Mouse (Mus musculus) kidney, adult 9 months (tissue): ENCODE data around the gene Rbm20.
A peak's percentile ranks its signal among the peaks of the same experiment; 100 is the strongest.

Experiments
- DNase-seq: peaks from one replicate; pipeline ENCODE4 v3.0.0; 2022

Rbm20 gene

DNA sequence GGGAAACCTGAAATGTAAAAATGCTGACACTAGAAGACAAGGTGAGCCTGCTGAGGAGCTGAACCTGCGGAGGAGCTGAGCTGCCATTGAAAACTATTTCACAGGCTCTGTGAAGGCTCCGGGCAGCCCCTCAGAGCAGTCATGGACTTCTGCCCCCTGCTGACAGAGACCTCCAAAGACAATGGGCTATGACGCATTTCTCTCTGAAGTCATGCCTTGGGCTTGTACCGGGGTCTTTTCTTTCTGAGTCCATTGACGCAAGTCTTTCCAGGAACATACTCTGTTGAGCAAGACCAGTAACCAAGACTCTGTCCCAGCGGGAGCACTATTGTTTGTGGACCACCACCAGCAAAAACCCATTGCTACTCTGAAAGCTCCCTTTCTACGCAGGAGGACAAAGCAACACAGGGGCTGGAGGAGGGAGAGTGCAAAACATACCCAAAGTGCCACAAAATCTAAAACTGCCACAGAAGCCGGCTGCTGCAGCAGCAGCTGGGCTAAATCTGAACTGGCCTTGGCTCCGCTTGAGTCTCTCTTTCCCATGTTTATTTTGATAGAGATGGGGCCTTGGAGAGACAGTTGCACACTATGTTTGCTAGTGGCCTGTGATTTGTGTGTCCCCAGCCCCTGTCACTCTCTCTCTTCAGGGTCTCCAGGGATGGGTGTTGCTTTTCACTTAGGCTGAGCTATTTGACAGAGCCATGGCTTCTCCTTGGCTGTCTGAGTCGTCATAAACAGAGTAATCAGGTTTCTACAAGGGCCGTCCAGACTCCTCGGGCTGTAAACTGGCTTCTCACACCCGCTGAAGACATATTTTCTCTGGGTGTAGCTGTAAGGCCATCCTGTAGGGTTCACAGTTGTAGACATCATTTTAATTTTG, 144.4 kb downstream of the Rbm20 start:
- DNase-seq: no peak

- DNase-seq: no peak
Measured at GRCm38 (mm10) chr19:53823847-53824246, 146.7 kb downstream of the Rbm20 start.

DNA sequence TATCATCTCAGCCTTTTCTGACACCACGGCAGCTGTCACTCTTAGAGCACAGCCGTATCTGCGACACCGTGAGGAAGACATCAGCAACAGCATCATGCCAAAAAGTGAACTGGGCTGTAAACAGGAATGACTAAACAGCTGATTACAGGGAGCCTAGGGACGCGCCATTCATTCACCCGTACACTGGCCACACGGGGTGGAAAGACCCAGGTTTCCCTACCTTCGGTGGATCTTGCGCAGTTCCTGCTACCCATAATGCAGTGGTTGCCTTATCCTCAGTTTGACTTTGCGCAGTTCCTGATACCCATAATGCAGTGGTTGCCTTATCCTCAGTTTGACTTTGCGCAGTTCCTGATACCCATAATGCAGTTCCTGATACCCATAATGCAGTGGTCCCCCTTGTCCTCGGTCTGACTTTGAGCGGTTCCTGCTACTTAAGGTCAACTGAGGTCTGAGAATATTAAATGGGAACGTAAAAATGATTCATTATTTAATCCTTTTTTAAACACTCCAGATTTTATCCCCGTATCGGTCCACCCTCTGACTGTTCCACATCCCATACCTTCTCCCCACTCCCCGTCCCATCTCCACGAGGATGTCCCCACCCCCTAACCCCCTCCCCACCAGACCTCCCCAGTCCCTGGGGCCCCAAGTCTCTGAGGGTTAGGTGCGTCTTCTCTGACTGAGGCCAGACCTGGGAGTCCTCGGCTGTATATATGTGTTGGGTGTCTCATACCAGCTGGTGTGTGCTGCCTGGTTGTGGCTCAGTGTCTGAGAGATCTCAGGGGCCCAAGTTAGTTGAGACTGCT, 148.0 kb downstream of the Rbm20 start:
- peak; percentile 38 for DNase-seq

DNA sequence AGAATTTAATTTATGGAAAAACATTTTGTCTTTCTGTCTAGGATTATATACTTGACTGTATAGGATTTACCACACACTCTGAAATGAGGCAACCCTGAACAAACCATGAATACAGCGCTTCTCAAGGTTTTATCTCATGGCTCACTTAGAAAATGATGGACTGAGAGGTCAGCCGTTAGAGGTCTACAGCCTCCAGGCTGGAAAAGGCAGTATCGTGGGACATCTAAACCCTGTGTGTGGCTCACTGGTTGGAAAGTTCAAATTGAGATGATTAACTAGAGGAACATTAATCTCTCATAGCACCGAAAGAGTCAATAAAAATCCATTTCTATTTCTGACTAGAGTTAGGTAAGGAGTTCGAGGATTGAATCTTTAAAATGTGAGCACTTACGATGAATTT, 152.9 kb downstream of the Rbm20 start:
- no peak for DNase-seq

GRCm38 (mm10) chr19:53830407-53831163, 153.5 kb downstream of the Rbm20 start:
- peak; percentile 47 for DNase-seq

DNA sequence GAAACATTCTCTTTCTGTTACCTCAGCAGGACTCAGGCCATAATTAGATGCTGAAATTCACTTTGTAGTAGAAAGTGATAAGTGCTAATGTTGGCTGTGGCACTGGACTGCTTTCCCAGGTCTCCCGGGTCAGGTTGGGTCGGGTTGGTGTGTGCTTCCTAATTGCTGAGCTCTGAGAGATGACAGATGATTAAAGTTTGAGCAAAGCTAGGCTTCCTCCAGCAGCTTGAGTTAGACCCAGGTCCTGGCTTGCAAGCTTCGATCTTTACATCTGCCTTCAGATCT, 154.0 kb downstream of the Rbm20 start:
- no peak for DNase-seq

DNA sequence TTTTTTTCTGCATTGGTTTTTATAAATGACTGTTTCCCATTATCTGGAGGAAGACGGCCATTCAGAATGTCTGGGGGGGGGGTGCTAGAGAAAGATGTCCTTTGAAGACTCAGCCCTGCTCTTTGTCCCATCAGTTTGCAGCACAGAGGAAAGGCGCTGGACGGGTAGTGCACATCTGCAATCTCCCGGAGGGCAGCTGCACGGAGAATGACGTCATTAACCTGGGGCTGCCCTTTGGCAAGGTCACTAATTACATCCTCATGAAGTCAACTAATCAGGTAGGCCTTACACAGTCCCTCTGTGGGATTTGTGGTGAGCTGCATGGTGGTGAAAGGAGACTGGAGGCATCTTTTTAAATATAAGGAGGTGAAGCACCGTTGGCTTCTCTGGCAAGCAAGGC, 155.4 kb downstream of the Rbm20 start:
- no peak for DNase-seq

GRCm38 (mm10) chr19:53833745-53834369, 156.8 kb downstream of the Rbm20 start:
- no peak for DNase-seq

GRCm38 (mm10) chr19:53836569-53837454, 159.7 kb downstream of the Rbm20 start:
- DNase-seq: peak; percentile 60

- DNase-seq: no peak
Measured at GRCm38 (mm10) chr19:53838850-53839249, 161.7 kb downstream of the Rbm20 start.

GRCm38 (mm10) chr19:53839837-53840236, 162.7 kb downstream of the Rbm20 start:
- DNase-seq: no peak

- DNase-seq: peak; percentile 53
Measured at GRCm38 (mm10) chr19:53841915-53842314, 164.8 kb downstream of the Rbm20 start.

DNA sequence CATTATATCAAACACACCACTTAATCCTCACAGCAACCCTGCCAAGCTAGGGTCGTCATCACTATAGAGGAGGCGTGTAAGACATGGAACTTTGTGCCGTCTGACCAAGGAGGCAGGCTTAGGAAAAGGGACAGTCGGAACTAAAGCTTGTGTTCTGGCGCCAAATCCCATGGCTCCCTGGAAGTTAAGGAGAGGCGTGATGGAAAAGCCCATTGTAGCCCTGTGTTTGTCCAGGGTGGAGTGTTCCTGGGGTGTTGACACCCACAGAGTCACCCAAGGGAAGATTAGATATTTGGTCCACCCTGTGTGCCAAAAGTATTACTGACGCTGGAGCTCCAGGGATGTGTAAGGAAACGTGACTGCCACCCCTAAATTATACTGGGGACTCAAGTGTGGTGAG, 166.9 kb downstream of the Rbm20 start:
- DNase-seq: no peak

DNA sequence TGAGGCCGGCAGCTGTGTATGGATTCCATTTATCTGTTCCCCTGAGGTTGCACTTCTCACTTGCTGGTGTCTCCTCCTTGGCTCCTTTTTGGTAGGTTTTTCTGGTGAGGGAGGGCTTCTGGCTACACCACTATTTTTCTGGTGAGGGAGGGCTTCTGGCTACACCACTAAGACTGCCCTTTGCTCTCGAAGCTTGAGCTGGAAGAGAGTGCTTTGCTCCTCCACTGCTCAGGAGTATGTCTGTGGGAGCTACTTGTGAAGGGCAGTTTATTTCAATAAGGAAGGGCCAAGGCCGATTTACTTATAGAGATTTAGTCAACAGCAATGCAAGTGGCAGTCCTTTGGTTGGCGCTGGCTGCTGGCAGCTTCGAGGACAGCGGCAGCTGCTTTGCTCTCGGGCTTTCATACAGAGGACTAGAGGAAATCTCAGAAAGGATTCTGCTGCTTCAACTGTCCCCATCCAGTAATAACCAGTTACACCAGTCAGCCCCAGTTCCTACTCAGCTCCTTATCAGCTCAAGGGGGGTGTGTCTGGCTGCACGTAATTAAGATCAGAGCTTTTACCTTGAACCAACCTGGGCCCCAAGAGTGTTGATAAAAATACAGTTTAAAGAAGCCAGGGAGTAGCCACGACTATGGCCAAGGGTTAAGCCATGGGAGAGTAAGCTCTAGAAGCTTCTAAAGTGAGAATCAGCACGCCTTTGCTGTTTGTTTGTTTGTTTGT, 171.3 kb downstream of the Rbm20 start:
- DNase-seq: no peak

GRCm38 (mm10) chr19:53850166-53850922, 173.2 kb downstream of the Rbm20 start:
- DNase-seq: peak; percentile 92

DNA sequence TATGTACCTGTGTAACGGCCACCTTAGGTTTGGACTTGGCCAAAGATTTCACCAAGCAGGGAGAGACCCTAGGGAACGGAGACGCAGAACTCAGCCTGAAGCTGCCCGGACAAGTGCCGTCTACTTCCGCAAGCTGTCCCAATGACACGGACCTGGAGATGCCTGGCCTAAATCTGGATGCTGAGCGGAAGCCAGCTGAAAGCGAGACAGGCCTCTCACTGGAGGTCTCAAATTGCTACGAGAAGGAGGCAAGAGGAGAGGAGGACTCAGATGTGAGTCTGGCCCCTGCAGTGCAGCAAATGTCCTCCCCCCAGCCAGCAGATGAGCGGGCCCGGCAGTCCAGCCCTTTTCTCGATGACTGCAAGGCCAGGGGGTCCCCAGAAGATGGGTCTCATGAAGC, 174.2 kb downstream of the Rbm20 start:
- DNase-seq: no peak

GRCm38 (mm10) chr19:53851826-53852698, 175.0 kb downstream of the Rbm20 start:
- DNase-seq: no peak

DNA sequence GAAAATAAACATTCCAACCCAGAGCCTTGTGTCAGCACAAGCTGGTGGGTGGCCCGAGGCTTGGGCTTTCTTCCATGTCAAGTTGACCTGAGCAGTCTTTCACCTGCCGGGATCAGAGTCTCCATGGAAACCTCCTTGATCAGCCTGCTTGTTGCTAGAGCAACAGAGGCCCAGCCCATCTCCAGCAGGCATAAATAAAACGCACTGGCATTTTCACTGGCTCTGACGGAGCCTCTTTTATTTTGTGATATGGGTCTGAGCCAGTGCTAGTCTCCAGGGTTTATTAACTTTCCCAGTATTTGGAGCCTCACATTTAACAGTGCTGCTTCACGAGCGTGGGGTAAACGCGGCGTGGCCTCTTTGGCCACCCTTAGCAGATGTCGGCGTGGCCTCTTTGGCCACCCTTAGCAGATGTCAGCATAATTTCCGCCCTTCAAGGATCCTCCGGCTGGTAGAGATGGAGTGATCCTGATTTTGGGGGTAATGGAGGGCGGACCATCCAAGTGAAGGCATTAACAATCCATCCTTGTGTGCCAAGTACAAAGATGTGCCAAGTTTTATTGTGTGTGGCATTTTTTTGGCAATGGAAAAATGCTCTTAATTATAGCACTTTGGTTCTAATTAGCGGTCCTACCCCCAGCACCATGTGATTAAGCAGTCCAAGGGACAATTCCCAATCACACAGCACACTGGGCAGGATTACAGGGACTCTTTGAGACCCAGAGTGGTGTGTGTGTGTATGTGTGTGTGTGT, 175.8 kb downstream of the Rbm20 start:
- peak; percentile 83 for DNase-seq

DNA sequence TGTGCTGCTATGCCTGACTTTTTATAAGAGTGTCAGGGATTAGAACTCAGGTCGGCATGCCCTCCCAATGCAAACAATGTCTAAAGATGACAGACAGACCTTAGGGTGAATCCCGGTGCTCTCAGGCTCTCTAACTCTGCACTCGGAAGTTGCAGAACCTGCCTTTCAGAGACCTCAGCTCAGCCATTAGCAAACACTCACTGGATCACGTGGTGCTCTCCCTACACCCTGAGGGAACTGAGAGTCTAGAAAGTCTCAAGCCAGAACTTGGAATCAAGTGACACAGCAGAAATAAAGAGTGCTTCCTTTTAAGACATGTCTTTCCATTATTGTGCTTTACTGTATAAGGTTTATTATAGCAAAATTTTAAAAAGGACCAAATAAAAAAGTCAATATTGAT, 177.9 kb downstream of the Rbm20 start:
- no peak for DNase-seq
